Mouse (Mus musculus) C2C12 (cell line): ENCODE measurements around the gene C330021F23Rik.

Experiments
- CEBPB ChIP-seq: IDR thresholded peaks from one replicate; pipeline ENCODE4 v1.6.1; 2011; ENCODE audit warnings: low read depth, mild to moderate bottlenecking, control low read depth, moderate library complexity
- CTCF ChIP-seq: IDR thresholded peaks from one replicate; pipeline ENCODE4 v1.5.1; 2011; ENCODE audit not compliant: control insufficient read depth, insufficient read depth, insufficient read length
- FOSL1 ChIP-seq: IDR thresholded peaks from one replicate; pipeline ENCODE4 v1.8.0; 2011; ENCODE audit warnings: mild to moderate bottlenecking, low read length; ENCODE audit not compliant: poor library complexity, insufficient read depth, severe bottlenecking
- MAX ChIP-seq: IDR thresholded peaks from one replicate; pipeline ENCODE4 v1.6.1; 2011; ENCODE audit warnings: mild to moderate bottlenecking, control low read depth
- MYOG ChIP-seq: IDR thresholded peaks from one replicate; pipeline ENCODE4 v1.6.1; 2011; ENCODE audit not compliant: control insufficient read depth, insufficient read length; ENCODE audit errors: extremely low read depth
- USF1 ChIP-seq: IDR thresholded peaks from one replicate; pipeline ENCODE4 v1.6.1; 2011; ENCODE audit warnings: low read depth, mild to moderate bottlenecking, control low read depth, moderate library complexity

GRCm38 (mm10) chr8:3567641-3568371, at the start of gene C330021F23Rik:
- no peak for TF ChIP-seq CTCF
- TF ChIP-seq MYOG = no peak
- TF ChIP-seq FOSL1 = no peak
- TF ChIP-seq MAX = no peak
- TF ChIP-seq USF1 = no peak
- no peak for TF ChIP-seq CEBPB
